Mouse (Mus musculus): ENCODE results near the gene Ceacam20. TPM values are rescaled to one million over a fixed set of nuclear protein-coding genes. Genes with fewer than 3 reads are reported as not detected.
"Not testable (repeated sequence)": the region's sequence is repeated elsewhere in the genome, so short reads cannot be mapped to it uniquely, and the experiment has no call there.

Ceacam20 gene
- total RNA-seq, 2 experiments from 2014 or later = not detected

GRCm38 (mm10) chr7:19948956-19949355, 16.3 kb upstream of the Ceacam20 start:
- DNase-seq = no peak

- no peak for DNase-seq
Measured at GRCm38 (mm10) chr7:19949996-19950395, 15.2 kb upstream of the Ceacam20 start.

GRCm38 (mm10) chr7:19950589-19950988, 14.6 kb upstream of the Ceacam20 start, which contains the start of gene Igsf23:
Gene Igsf23 (minus strand): TSS chr7:19950756.
- DNase-seq = no peak

- DNase-seq = no peak
Measured at GRCm38 (mm10) chr7:19952320-19952986, 12.8 kb upstream of the Ceacam20 start.

- DNase-seq = no peak
Measured at GRCm38 (mm10) chr7:19953054-19953453, 12.2 kb upstream of the Ceacam20 start.

- DNase-seq = no peak
Measured at GRCm38 (mm10) chr7:19955861-19956260, 9.4 kb upstream of the Ceacam20 start.

GRCm38 (mm10) chr7:19956341-19956781, 8.9 kb upstream of the Ceacam20 start:
- DNase-seq = peak; percentile 85 to 98

- no peak for DNase-seq
Measured at GRCm38 (mm10) chr7:19962423-19962822, 2.8 kb upstream of the Ceacam20 start.

- no peak for DNase-seq
Measured at GRCm38 (mm10) chr7:19969106-19969505, 3.9 kb downstream of the Ceacam20 start.

- no peak for DNase-seq
Measured at GRCm38 (mm10) chr7:19969541-19970090, 4.4 kb downstream of the Ceacam20 start.

- DNase-seq = no peak
Measured at GRCm38 (mm10) chr7:19970196-19970595, 5.0 kb downstream of the Ceacam20 start.

GRCm38 (mm10) chr7:19971516-19971915, 6.3 kb downstream of the Ceacam20 start:
- DNase-seq = no peak

- not testable (repeated sequence) for DNase-seq
Measured at GRCm38 (mm10) chr7:19991165-19991564, 26.0 kb downstream of the Ceacam20 start, which contains the start of gene Nlrp9b. Gene Nlrp9b (plus strand): TSS chr7:19991465.

- DNase-seq = not testable (repeated sequence)
Measured at GRCm38 (mm10) chr7:19996721-19997120, 31.5 kb downstream of the Ceacam20 start.

- no peak for DNase-seq
Measured at GRCm38 (mm10) chr7:20009987-20010386, 44.8 kb downstream of the Ceacam20 start.

Other genes with a start within 250 kb of the Ceacam20 start
- gene Tomm40, start 250.0 kb upstream of the Ceacam20 start, total RNA-seq (2021) = 100 to 1,000 TPM in 1 of 2 experiments, 10 to 100 TPM in 1; 98.9 to 110 TPM
- gene Nectin2, start 214.9 kb upstream of the Ceacam20 start, total RNA-seq (2021) = 10 to 100 TPM; 28.5 to 30.0 TPM
- 100 to 1,000 TPM; 192 to 199 TPM for gene Bcam, start 194.4 kb upstream of the Ceacam20 start, total RNA-seq (2021)
- under 1 TPM; 0.35 to 0.75 TPM for gene Cblc, start 168.6 kb upstream of the Ceacam20 start, total RNA-seq (2021)
- gene Bcl3, start 142.6 kb upstream of the Ceacam20 start, total RNA-seq (2021) = 1 to 10 TPM; 2.9 to 3.7 TPM
- gene Gm19345, start 113.4 kb upstream of the Ceacam20 start, total RNA-seq (2021) = not detected
- gene Ceacam16, start 104.1 kb upstream of the Ceacam20 start, total RNA-seq (2021) = not detected
- gene Ceacam19, start 77.4 kb upstream of the Ceacam20 start, total RNA-seq (2021) = not detected
- 10 to 100 TPM; 18.5 to 19.5 TPM for gene Pvr, start 44.3 kb upstream of the Ceacam20 start, total RNA-seq (2021)
- gene Igsf23, start 14.7 kb upstream of the Ceacam20 start, total RNA-seq (2021) = 1 to 10 TPM; 1.1 to 2.2 TPM
- not detected for gene Nlrp9b, start 26.1 kb downstream of the Ceacam20 start, total RNA-seq (2021)
- not detected for gene Vmn1r91, start 134.3 kb downstream of the Ceacam20 start, total RNA-seq (2021)
- not detected for gene Gm16442, start 157.2 kb downstream of the Ceacam20 start, total RNA-seq (2021)
- not detected for gene Vmn1r93, start 173.7 kb downstream of the Ceacam20 start, total RNA-seq (2021)
- gene Vmn1r94, start 203.0 kb downstream of the Ceacam20 start, total RNA-seq (2021) = not detected
- not detected for gene Vmn1r95, start 228.3 kb downstream of the Ceacam20 start, total RNA-seq (2021)
- gene Gm6164, start 240.2 kb downstream of the Ceacam20 start, total RNA-seq (2021) = not detected